In genomic region chr19:46727140-46727736, GRCm38 (mm10) we compare ENCODE assay signal across 11 mouse cellular contexts. TPM values are rescaled to one million over a fixed set of nuclear protein-coding genes. Genes with fewer than 3 reads are reported as not detected.
DNase-seq lines count a peak whose midpoint lies in the region; ATAC-seq lines count a peak whose summit lies in the region.
"Had no signal": no experiment of that assay in that cellular context is flagged by ENCODE, and none has a peak within 500 bp of the region (broad histone marks: within the 10 kb centered on the region; RNA-seq: fewer than 3 reads in every experiment).

No protein-coding gene starts in this region.

- DNase-seq in layer of hippocampus, adult 8-10 months (ENCODE audit: low spot score in 2 of 2): peak; percentile 17 to 22
- DNase-seq in layer of hippocampus, postnatal 36 days: no peak
- peak; percentile 33 for DNase-seq in embryonic facial prominence, embryonic 11.5 days (ENCODE audit: low spot score)
- DNase-seq in kidney, postnatal 14 days: peak; percentile 56
- peak; percentile 50 for DNase-seq in neural tube, embryonic 11.5 days (ENCODE audit: low spot score)
- no peak for DNase-seq in urinary bladder, postnatal 14 days (ENCODE audit: low spot score)
- no peak for DNase-seq in cerebellum, adult 9-11 months
- no peak for DNase-seq in urinary bladder, adult 2 months (ENCODE audit: low spot score)
- DNase-seq: cerebellum, adult 11 months had no signal

- H3K4me2 ChIP-seq in embryonic facial prominence, embryonic 11.5 days (ENCODE audit: low read depth, low read length): no peak overlapping the region
- H3K4me2 ChIP-seq in neural tube, embryonic 11.5 days (ENCODE audit: low read depth): no peak overlapping the region

- H3K36me3 ChIP-seq in embryonic facial prominence, embryonic 11.5 days (replicated peaks; ENCODE audit: control insufficient read depth, insufficient read depth, low read depth, low read length): no peaks in the 10 kb centered on the region
- H3K36me3 ChIP-seq in neural tube, embryonic 11.5 days (ENCODE audit: control insufficient read depth, insufficient read depth, low read length): no peaks in the 10 kb centered on the region

- H3K4me1 ChIP-seq in embryonic facial prominence, embryonic 11.5 days (ENCODE audit: control insufficient read depth, insufficient read depth, low read length): no peaks in the 10 kb centered on the region; the same call in 1 of the 2 replicates
- 0 out of 2 replicates have a peak, but pooled peaks cover 3% of the 10 kb centered on the region for H3K4me1 ChIP-seq in neural tube, embryonic 11.5 days (ENCODE audit: control insufficient read depth, insufficient read depth, low read length)

- 58% methylated on average over 8 of the region's 8 CpGs for WGBS in embryonic facial prominence, embryonic 11.5 days
- WGBS in neural tube, embryonic 11.5 days: 47% methylated on average over 8 of the region's 8 CpGs

- H3K9ac ChIP-seq in embryonic facial prominence, embryonic 11.5 days (replicated peaks; ENCODE audit: low read length): no peak overlapping the region
- no peak overlapping the region for H3K9ac ChIP-seq in neural tube, embryonic 11.5 days (ENCODE audit: low read length)

- H3K4me3 ChIP-seq in embryonic facial prominence, embryonic 11.5 days (ENCODE audit: low read depth, low read length): no peak overlapping the region
- no peak overlapping the region for H3K4me3 ChIP-seq in neural tube, embryonic 11.5 days (ENCODE audit: low read depth, low read length)

- H3K27me3 ChIP-seq in embryonic facial prominence, embryonic 11.5 days (ENCODE audit: control insufficient read depth, insufficient read depth, low read length): no peaks in the 10 kb centered on the region
- no peaks in the 10 kb centered on the region for H3K27me3 ChIP-seq in neural tube, embryonic 11.5 days (ENCODE audit: control insufficient read depth, insufficient read depth, low read length)

- ATAC-seq in embryonic facial prominence, embryonic 11.5 days (replicated peaks; ENCODE audit: insufficient number of reproducible peaks, low FRiP score, low TSS enrichment, low read depth): peak; percentile 62; the same call in 1 of the 2 replicates
- ATAC-seq in neural tube, embryonic 11.5 days (ENCODE audit: insufficient read depth, low FRiP score, low TSS enrichment): peak; percentile 48; the same call in 1 of the 2 replicates

- no peak overlapping the region for H3K27ac ChIP-seq in embryonic facial prominence, embryonic 11.5 days (replicated peaks; ENCODE audit: low read depth, low read length)
- no peak overlapping the region for H3K27ac ChIP-seq in neural tube, embryonic 11.5 days (ENCODE audit: low read depth, low read length)

- no peaks in the 10 kb centered on the region for H3K9me3 ChIP-seq in embryonic facial prominence, embryonic 11.5 days (replicated peaks; ENCODE audit: control insufficient read depth, low read length)
- no peaks in the 10 kb centered on the region for H3K9me3 ChIP-seq in neural tube, embryonic 11.5 days (ENCODE audit: control insufficient read depth, low read length)

RNA-seq across cellular contexts. Expression of gene As3mt, which starts 20.0 kb away (rescaled TPM):
- total RNA-seq in layer of hippocampus, adult 8-10 months (2022): 10 to 100 TPM; 25.3 to 33.0 (median 29.8) TPM
- 10 to 100 TPM; 21.3 to 22.4 TPM for total RNA-seq in layer of hippocampus, postnatal 36 days (2021)
- polyA plus RNA-seq in embryonic facial prominence, embryonic 11.5 days (2014; fragmentation: Nextera tagmentation; extraction: Ambion mirVana): 29.3 and 34.6 TPM in 2 replicates
- 33.0 and 35.2 TPM in 2 replicates for polyA plus RNA-seq in neural tube, embryonic 11.5 days (2014; fragmentation: Nextera tagmentation; extraction: Ambion mirVana)
- 21.9 and 25.0 TPM in 2 replicates for polyA plus RNA-seq in urinary bladder, adult 2 months (2012; rRNA removed)

RNA-seq across cellular contexts. Expression of gene Cnnm2, which starts 34.2 kb away (rescaled TPM):
- 10 to 100 TPM; 35.6 to 43.6 (median 39.9) TPM for total RNA-seq in layer of hippocampus, adult 8-10 months (2022)
- total RNA-seq in layer of hippocampus, postnatal 36 days (2021): 10 to 100 TPM; 36.6 to 39.8 TPM
- polyA plus RNA-seq in embryonic facial prominence, embryonic 11.5 days (2014; fragmentation: Nextera tagmentation; extraction: Ambion mirVana): 3.6 and 3.8 TPM in 2 replicates
- polyA plus RNA-seq in neural tube, embryonic 11.5 days (2014; fragmentation: Nextera tagmentation; extraction: Ambion mirVana): 5.4 and 6.8 TPM in 2 replicates
- 11.6 and 11.9 TPM in 2 replicates for polyA plus RNA-seq in urinary bladder, adult 2 months (2012; rRNA removed)

RNA-seq across cellular contexts. Expression of gene Borcs7, which starts 37.5 kb away (rescaled TPM):
- 10 to 100 TPM; 20.2 to 22.6 (median 21.2) TPM for total RNA-seq in layer of hippocampus, adult 8-10 months (2022)
- total RNA-seq in layer of hippocampus, postnatal 36 days (2021): 10 to 100 TPM; 20.6 to 22.0 TPM
- 13.4 and 15.3 TPM in 2 replicates for polyA plus RNA-seq in embryonic facial prominence, embryonic 11.5 days (2014; fragmentation: Nextera tagmentation; extraction: Ambion mirVana)
- 14.1 and 14.7 TPM in 2 replicates for polyA plus RNA-seq in neural tube, embryonic 11.5 days (2014; fragmentation: Nextera tagmentation; extraction: Ambion mirVana)
- polyA plus RNA-seq in urinary bladder, adult 2 months (2012; rRNA removed): 11.8 and 12.8 TPM in 2 replicates

RNA-seq across cellular contexts. Expression of gene Cyp17a1, which starts 54.3 kb away (rescaled TPM):
- total RNA-seq in layer of hippocampus, adult 8-10 months (2022): not detected
- total RNA-seq in layer of hippocampus, postnatal 36 days (2021): not detected
- not detected in 2 replicates for polyA plus RNA-seq in embryonic facial prominence, embryonic 11.5 days (2014; fragmentation: Nextera tagmentation; extraction: Ambion mirVana)
- not detected in 2 replicates for polyA plus RNA-seq in neural tube, embryonic 11.5 days (2014; fragmentation: Nextera tagmentation; extraction: Ambion mirVana)
- polyA plus RNA-seq in urinary bladder, adult 2 months (2012; rRNA removed): not detected in 2 replicates
- total RNA-seq: gastrocnemius, adult 8-10 months; layer of hippocampus, postnatal 10 days had no signal

Comparison
In these comparisons a context has a peak if more than half of its experiments do, and no peak if none do; other contexts are left out.
1. DNase-seq: peak in layer of hippocampus, adult 8-10 months (2 of 2), embryonic facial prominence, embryonic 11.5 days (single experiment), kidney, postnatal 14 days (single experiment) and neural tube, embryonic 11.5 days (single experiment); none in layer of hippocampus, postnatal 36 days (0 of 2), urinary bladder, postnatal 14 days (single experiment), cerebellum, adult 9-11 months (single experiment) and urinary bladder, adult 2 months (single experiment).